Mouse (Mus musculus) bone marrow macrophage, adult 2 months (primary cell): ENCODE data around the gene Plxdc2. TPM values are rescaled to one million over a fixed set of nuclear protein-coding genes. Genes with fewer than 3 reads are reported as not detected.

Source experiments
- H3K27ac ChIP-seq: 2 replicates; pipeline ENCODE4 v1.5.1; 2012; ENCODE audit warnings: low read depth, low read length; ENCODE audit not compliant: insufficient read depth
- H3K4me1 ChIP-seq: 2 replicates; pipeline ENCODE4 v1.6.1; 2012; ENCODE audit warnings: low read length; ENCODE audit not compliant: control insufficient read depth, insufficient read depth
- H3K4me3 ChIP-seq: 2 replicates; pipeline ENCODE4 v1.5.1; 2012; ENCODE audit warnings: mild to moderate bottlenecking, low read length, moderate library complexity; ENCODE audit not compliant: insufficient read depth
- CTCF ChIP-seq: IDR thresholded peaks from 2 replicates; pipeline ENCODE4 v1.5.1; 2012; ENCODE audit warnings: low read depth, mild to moderate bottlenecking, low read length, moderate library complexity
- POLR2A ChIP-seq: IDR thresholded peaks from 2 replicates; pipeline ENCODE4 v1.6.1; 2012; ENCODE audit warnings: mild to moderate bottlenecking, low read depth, low read length, borderline replicate concordance
- polyA plus RNA-seq: library from polyadenylated mRNA; stranded (reverse); fragments of >200 nt; gene quantifications from 2 replicates; pipeline ENCODE4 v1.2.4, GENCODE M21; 2012; ENCODE audit not compliant: missing spikeins, insufficient read depth, insufficient read length

Gene Plxdc2
- polyA plus RNA-seq, 1 experiment, result 102 TPM

GRCm38 (mm10) chr2:16406508-16406907 is 50.4 kb downstream of the Plxdc2 start:
- no peak overlapping the region for H3K27ac ChIP-seq
- no peak overlapping the region for H3K4me3 ChIP-seq
- no peaks in the 10 kb centered on the region for H3K4me1 ChIP-seq
- no peak for TF ChIP-seq POLR2A
- TF ChIP-seq CTCF, result no peak

- no peak for TF ChIP-seq CTCF
- Histone ChIP-seq H3K27ac (no peak overlapping the region), H3K4me3 (no peak overlapping the region), H3K4me1 (no peaks in the 10 kb centered on the region)
Observed at GRCm38 (mm10) chr2:16414340-16414976, 58.4 kb downstream of the Plxdc2 start.

- no peaks in the 10 kb centered on the region for H3K4me1 ChIP-seq
- no peak for TF ChIP-seq CTCF
- no peak for TF ChIP-seq POLR2A
- no peak overlapping the region for H3K4me3 ChIP-seq
- no peak overlapping the region for H3K27ac ChIP-seq
Observed at GRCm38 (mm10) chr2:16439030-16439429, 82.9 kb downstream of the Plxdc2 start.

- H3K4me1 ChIP-seq, result no peaks in the 10 kb centered on the region
- no peak overlapping the region for H3K4me3 ChIP-seq
- TF ChIP-seq POLR2A (no peak), CTCF (no peak)
- no peak overlapping the region for H3K27ac ChIP-seq
Observed at GRCm38 (mm10) chr2:16442643-16443042, 86.5 kb downstream of the Plxdc2 start.

GRCm38 (mm10) chr2:16447936-16448335 is 91.8 kb downstream of the Plxdc2 start:
- TF ChIP-seq POLR2A, result no peak
- TF ChIP-seq CTCF, result no peak
- no peaks in the 10 kb centered on the region for H3K4me1 ChIP-seq
- H3K4me3 ChIP-seq, result no peak overlapping the region
- H3K27ac ChIP-seq, result no peak overlapping the region

- no peak for TF ChIP-seq CTCF
- no peak for TF ChIP-seq POLR2A
- Histone ChIP-seq H3K4me1 (no peaks in the 10 kb centered on the region), H3K4me3 (no peak overlapping the region), H3K27ac (no peak overlapping the region)
Observed at GRCm38 (mm10) chr2:16450838-16451665, 94.9 kb downstream of the Plxdc2 start.

- no peak overlapping the region for H3K4me3 ChIP-seq
- H3K4me1 ChIP-seq, result no peaks in the 10 kb centered on the region
- TF ChIP-seq CTCF, result no peak
- TF ChIP-seq POLR2A, result no peak
- H3K27ac ChIP-seq, result no peak overlapping the region
Observed at GRCm38 (mm10) chr2:16451666-16452009, 95.5 kb downstream of the Plxdc2 start.

- Histone ChIP-seq H3K27ac (no peak overlapping the region), H3K4me3 (no peak overlapping the region), H3K4me1 (no peaks in the 10 kb centered on the region)
- TF ChIP-seq POLR2A (no peak), CTCF (no peak)
Observed at GRCm38 (mm10) chr2:16452080-16452479, 96.0 kb downstream of the Plxdc2 start.

- TF ChIP-seq POLR2A (no peak), CTCF (no peak)
- H3K4me1 ChIP-seq, result no peaks in the 10 kb centered on the region
- H3K27ac ChIP-seq, result no peak overlapping the region
- no peak overlapping the region for H3K4me3 ChIP-seq
Observed at GRCm38 (mm10) chr2:16456264-16456780, 100.2 kb downstream of the Plxdc2 start.

GRCm38 (mm10) chr2:16459490-16459889 is 103.4 kb downstream of the Plxdc2 start:
- TF ChIP-seq POLR2A (no peak), CTCF (no peak)

More at GRCm38 (mm10) chr2:16459490-16459889, 103.4 kb downstream of the Plxdc2 start:
- Histone ChIP-seq H3K4me1 (no peaks in the 10 kb centered on the region), H3K4me3 (no peak overlapping the region), H3K27ac (no peak overlapping the region)
